Mouse (Mus musculus): ENCODE results near the gene Speer4f2. TPM values are rescaled to one million over a fixed set of nuclear protein-coding genes. Genes with fewer than 3 reads are reported as not detected.
"Not testable (repeated sequence)": the region's sequence is repeated elsewhere in the genome, so short reads cannot be mapped to it uniquely, and the experiment has no call there.

Gene Speer4f2
- not detected in 2 replicates for polyA plus RNA-seq (2012; rRNA removed)

DNA sequence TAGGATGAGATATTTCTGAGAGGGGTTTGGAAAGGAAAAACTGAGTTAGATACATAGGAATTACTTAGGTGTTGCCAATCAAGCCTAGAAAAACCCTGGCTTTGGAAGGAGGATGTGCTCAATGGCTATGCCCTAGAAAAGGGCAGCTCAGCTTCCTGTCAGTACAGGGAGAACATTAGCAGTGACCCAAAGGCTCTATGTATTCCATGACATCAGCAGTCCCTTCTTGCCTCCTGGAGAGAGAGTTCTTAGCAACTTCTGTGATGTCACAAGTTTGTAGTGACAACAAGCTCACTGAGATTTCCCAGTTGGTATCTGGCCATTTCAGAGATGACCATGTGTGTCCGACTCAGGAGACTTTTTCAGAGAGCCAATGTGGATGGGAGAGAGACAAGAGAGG lies at the start of gene Speer4f2:
Gene Speer4f2, plus strand, starts transcription at position 301 of the 400 bp plus-strand sequence.
- H3K27ac ChIP-seq (ENCODE audit: insufficient read depth, low read length); H3K4me3 ChIP-seq (replicated peaks; ENCODE audit: insufficient read depth, low read depth, low read length); DNase-seq; H3K27me3 ChIP-seq (ENCODE audit: control insufficient read depth, insufficient read depth, low read length); H3K4me1 ChIP-seq (ENCODE audit: control insufficient read depth, insufficient read depth, low read length): not testable (repeated sequence)
- 96% methylated on average over 1 of the region's 1 CpGs for WGBS

DNA sequence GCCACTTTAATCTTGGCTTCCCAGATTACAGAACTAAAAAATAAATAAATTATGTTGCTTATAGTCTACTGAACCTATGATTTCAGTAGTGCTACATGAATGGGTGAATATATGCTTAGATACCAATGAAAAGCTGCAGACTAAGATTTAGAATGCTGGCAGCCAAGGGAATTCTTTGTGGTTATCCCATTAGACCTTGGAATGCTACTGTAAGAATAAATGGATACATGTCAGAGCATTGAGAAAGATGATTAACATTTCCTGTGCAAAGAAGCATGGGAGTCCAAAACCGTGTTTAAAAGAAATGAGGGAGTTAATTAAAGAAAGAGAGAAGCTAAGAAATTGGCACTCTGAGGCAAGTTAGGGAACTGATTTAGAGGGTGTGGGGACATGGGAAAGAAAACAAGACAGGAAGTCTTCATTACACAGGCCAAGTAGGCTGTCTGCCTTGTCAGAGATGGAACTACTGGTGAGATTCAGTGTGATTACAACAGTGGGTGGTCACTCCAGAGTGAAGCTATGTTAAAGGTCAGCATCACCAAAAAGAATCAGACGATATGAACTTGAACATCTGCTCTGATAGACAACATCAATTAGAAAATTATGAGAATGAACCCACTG lies 43.9 kb upstream of the Speer4f2 start:
- H3K4me3 ChIP-seq (replicated peaks; ENCODE audit: insufficient read depth, low read depth, low read length): no peak overlapping the region
- TF ChIP-seq CTCF (IDR thresholded peaks at IDR 0.05; ENCODE audit: borderline replicate concordance, insufficient read depth, low read depth, low read length) (no peak), POLR2A (IDR thresholded peaks at IDR 0.05; ENCODE audit: borderline replicate concordance, insufficient read depth, low read length) (no peak)
- no peak for DNase-seq
- WGBS: 34% methylated on average over 2 of the region's 2 CpGs
- no peak overlapping the region for H3K27ac ChIP-seq (ENCODE audit: insufficient read depth, low read length)
- H3K27me3 ChIP-seq (ENCODE audit: control insufficient read depth, insufficient read depth, low read length): no peaks in the 10 kb centered on the region
- H3K4me1 ChIP-seq (ENCODE audit: control insufficient read depth, insufficient read depth, low read length): no peaks in the 10 kb centered on the region

DNA sequence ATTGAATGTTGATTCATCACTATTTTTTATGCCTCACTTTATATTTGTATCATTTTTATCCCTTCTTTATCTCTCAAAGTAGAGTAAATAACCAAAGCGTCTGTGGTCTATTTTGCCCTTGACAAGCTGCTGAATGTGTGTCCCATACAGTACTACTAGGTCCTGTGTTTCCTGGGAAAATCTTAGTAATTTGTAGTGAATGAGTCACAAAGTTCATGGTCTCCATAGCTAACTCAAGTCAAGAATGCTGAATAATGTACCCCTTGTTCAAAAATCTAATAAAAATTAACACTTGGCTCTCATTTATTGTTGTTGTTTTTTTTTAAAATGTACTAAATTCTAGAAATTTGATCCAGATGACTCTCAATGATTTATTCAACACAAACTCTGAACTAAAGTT lies 38.1 kb upstream of the Speer4f2 start:
- Histone ChIP-seq H3K4me3 (replicated peaks; ENCODE audit: insufficient read depth, low read depth, low read length) (no peak overlapping the region), H3K27ac (ENCODE audit: insufficient read depth, low read length) (no peak overlapping the region), H3K4me1 (ENCODE audit: control insufficient read depth, insufficient read depth, low read length) (no peaks in the 10 kb centered on the region), H3K27me3 (ENCODE audit: control insufficient read depth, insufficient read depth, low read length) (no peaks in the 10 kb centered on the region)
- 84% methylated on average over 1 of the region's 1 CpGs for WGBS
- DNase-seq: no peak
- TF ChIP-seq POLR2A (IDR thresholded peaks at IDR 0.05; ENCODE audit: borderline replicate concordance, insufficient read depth, low read length) (no peak), CTCF (IDR thresholded peaks at IDR 0.05; ENCODE audit: borderline replicate concordance, insufficient read depth, low read depth, low read length) (no peak)

GRCm38 (mm10) chr5:17345741-17346140 lies 27.2 kb upstream of the Speer4f2 start:
- DNase-seq; H3K4me3 ChIP-seq (replicated peaks; ENCODE audit: insufficient read depth, low read depth, low read length); H3K27ac ChIP-seq (ENCODE audit: insufficient read depth, low read length); H3K4me1 ChIP-seq (ENCODE audit: control insufficient read depth, insufficient read depth, low read length); H3K27me3 ChIP-seq (ENCODE audit: control insufficient read depth, insufficient read depth, low read length): not testable (repeated sequence)
- 52% methylated on average over 2 of the region's 2 CpGs for WGBS

DNA sequence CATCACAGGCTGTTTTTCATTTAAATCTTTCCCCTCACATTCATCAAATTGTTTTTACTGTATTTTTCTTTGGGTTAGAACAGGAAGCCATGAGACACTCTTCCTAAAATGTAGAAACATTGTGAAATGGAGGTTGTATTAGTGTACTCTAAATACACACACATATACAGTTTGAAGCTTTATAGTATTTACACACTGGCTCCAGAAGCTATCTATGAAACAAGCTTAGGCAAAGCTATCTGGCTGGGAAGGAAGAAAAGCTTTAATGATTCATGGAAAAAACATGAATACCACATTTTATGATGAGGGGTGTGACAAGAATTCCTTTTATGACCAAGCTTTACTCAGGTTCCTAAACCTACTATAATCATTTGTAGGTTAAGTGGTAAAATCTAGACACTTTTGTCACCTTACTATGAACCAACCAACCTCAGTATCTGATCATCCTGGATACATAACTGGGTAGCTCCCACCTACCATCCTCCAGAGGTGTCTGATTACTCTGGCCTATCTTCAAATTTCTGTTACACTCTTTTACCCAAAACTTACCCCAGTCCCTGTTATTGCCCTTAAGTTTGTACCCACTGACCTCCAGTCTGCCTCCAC lies 13.5 kb upstream of the Speer4f2 start:
- no peak for DNase-seq
- Histone ChIP-seq H3K27ac (ENCODE audit: insufficient read depth, low read length) (no peak overlapping the region), H3K27me3 (ENCODE audit: control insufficient read depth, insufficient read depth, low read length) (no peaks in the 10 kb centered on the region), H3K4me1 (ENCODE audit: control insufficient read depth, insufficient read depth, low read length) (no peaks in the 10 kb centered on the region), H3K4me3 (replicated peaks; ENCODE audit: insufficient read depth, low read depth, low read length) (no peak overlapping the region)
- TF ChIP-seq CTCF (IDR thresholded peaks at IDR 0.05; ENCODE audit: borderline replicate concordance, insufficient read depth, low read depth, low read length): no peak
- TF ChIP-seq POLR2A (IDR thresholded peaks at IDR 0.05; ENCODE audit: borderline replicate concordance, insufficient read depth, low read length): no peak

DNA sequence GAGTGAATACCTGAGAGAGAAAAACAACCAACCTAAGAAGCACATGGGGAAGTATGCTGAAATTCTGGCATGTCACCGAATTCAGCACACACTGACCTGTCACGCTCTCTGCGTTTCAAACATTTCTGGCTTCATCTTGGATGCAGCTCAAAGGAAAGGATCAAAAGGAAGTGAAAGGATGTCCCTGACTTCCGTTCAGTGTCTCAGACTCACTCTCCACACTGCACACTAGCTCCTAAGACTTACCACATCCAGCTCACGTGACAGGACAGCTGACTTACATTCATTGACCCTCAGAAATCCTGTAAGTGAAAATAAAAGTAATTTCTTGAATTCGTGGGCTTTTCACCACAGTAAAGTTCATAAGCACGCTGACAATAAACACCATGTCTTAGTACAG lies 16.9 kb downstream of the Speer4f2 start:
- Histone ChIP-seq H3K27me3 (ENCODE audit: control insufficient read depth, insufficient read depth, low read length) (no peaks in the 10 kb centered on the region), H3K27ac (ENCODE audit: insufficient read depth, low read length) (no peak overlapping the region), H3K4me1 (ENCODE audit: control insufficient read depth, insufficient read depth, low read length) (no peaks in the 10 kb centered on the region), H3K4me3 (replicated peaks; ENCODE audit: insufficient read depth, low read depth, low read length) (no peak overlapping the region)
- DNase-seq: no peak
- no peak for TF ChIP-seq CTCF (IDR thresholded peaks at IDR 0.05; ENCODE audit: borderline replicate concordance, insufficient read depth, low read depth, low read length)
- TF ChIP-seq POLR2A (IDR thresholded peaks at IDR 0.05; ENCODE audit: borderline replicate concordance, insufficient read depth, low read length): no peak
- 45% methylated on average over 7 of the region's 7 CpGs for WGBS

DNA sequence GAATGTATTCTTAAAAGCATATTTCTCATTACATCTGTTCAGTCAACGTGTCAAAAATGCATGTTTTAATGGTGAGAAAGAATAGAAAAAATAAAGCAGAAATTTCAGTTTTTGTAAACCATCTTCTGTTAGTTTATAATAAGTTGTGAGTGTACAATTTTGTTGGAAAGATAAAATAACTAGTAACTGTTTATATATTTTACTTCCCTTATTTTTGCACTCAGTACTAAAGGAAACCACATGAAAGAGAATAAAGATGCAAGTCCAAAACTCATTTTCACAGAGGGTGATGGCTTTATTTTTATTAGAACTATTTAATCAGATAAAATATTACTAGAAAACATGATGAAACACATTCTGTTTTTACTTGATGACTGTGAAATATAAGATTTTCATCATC lies 18.2 kb downstream of the Speer4f2 start:
- WGBS: 78% methylated on average over 1 of the region's 1 CpGs

DNA sequence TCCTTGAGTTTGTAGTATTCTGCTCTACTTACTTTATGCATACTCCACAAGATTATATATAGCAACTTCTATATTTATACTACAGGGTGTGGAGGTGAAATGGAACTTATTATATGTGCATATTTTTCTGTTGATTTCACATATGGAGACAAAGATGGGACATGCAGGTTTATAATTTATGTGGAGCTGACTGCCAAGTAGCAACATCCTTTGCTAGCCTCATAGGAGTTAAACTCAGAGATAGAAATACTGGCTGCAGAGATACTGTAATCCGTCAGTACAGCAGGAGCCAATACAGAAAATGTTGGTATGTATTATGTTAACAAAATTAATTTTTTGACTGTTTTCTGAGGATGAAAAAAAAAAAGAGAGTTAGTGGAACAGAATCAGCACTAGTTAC lies 27.6 kb downstream of the Speer4f2 start:
- Histone ChIP-seq H3K4me1 (ENCODE audit: control insufficient read depth, insufficient read depth, low read length) (no peaks in the 10 kb centered on the region), H3K27ac (ENCODE audit: insufficient read depth, low read length) (no peak overlapping the region), H3K4me3 (replicated peaks; ENCODE audit: insufficient read depth, low read depth, low read length) (no peak overlapping the region), H3K27me3 (ENCODE audit: control insufficient read depth, insufficient read depth, low read length) (no peaks in the 10 kb centered on the region)
- WGBS: 70% methylated on average over 1 of the region's 1 CpGs
- no peak for DNase-seq
- TF ChIP-seq POLR2A (IDR thresholded peaks at IDR 0.05; ENCODE audit: borderline replicate concordance, insufficient read depth, low read length) (no peak), CTCF (IDR thresholded peaks at IDR 0.05; ENCODE audit: borderline replicate concordance, insufficient read depth, low read depth, low read length) (no peak)

More for the DNA sequence above, 18.2 kb downstream of the Speer4f2 start:
- no peak overlapping the region for H3K4me3 ChIP-seq (replicated peaks; ENCODE audit: insufficient read depth, low read depth, low read length)
- no peak overlapping the region for H3K27ac ChIP-seq (ENCODE audit: insufficient read depth, low read length)
- no peaks in the 10 kb centered on the region for H3K4me1 ChIP-seq (ENCODE audit: control insufficient read depth, insufficient read depth, low read length)
- H3K27me3 ChIP-seq (ENCODE audit: control insufficient read depth, insufficient read depth, low read length): no peaks in the 10 kb centered on the region
- TF ChIP-seq CTCF (IDR thresholded peaks at IDR 0.05; ENCODE audit: borderline replicate concordance, insufficient read depth, low read depth, low read length) (no peak), POLR2A (IDR thresholded peaks at IDR 0.05; ENCODE audit: borderline replicate concordance, insufficient read depth, low read length) (no peak)
- no peak for DNase-seq

All from cerebellum, adult 2 months (tissue).